Mouse (Mus musculus) right cerebral cortex, postnatal 4 days (tissue): ENCODE measurements around the gene Sdc1.

ENCODE experiments used
- DNase-seq: peaks from one replicate; pipeline ENCODE4 v3.0.0-alpha.2; 2022

Sdc1 gene

GRCm38 (mm10) chr12:8770946-8771843 is at the start of gene Sdc1:
Gene Sdc1, plus strand, starts transcription at chr12:8771323.
- peak; percentile 80 for DNase-seq

GRCm38 (mm10) chr12:8726890-8727289 is 44.2 kb upstream of the Sdc1 start:
- no peak for DNase-seq

GRCm38 (mm10) chr12:8728739-8729138 is 42.4 kb upstream of the Sdc1 start:
- DNase-seq, result no peak

GRCm38 (mm10) chr12:8753654-8754053 is 17.5 kb upstream of the Sdc1 start:
- no peak for DNase-seq

DNA sequence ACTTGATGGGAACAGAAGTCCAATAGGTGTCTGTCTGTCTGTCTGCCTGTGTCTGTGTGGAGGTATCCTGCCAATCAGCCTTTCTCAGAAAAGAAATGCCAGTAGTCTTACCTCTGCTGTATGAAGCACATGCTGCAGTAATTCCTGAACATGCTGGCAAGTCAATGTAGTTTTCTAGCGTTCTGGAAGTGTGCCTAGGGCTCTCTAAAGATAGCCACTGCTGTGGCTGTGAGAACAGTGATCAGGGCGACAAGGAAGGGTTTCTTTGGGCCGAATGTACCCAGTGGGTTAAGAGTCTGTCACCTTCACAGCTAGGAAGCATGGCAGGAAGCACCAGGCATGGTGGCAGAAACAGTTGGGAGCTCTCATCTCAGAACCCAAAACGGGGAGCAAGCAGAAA is 17.0 kb upstream of the Sdc1 start:
- no peak for DNase-seq

GRCm38 (mm10) chr12:8758029-8758428 is 13.1 kb upstream of the Sdc1 start:
- no peak for DNase-seq

DNA sequence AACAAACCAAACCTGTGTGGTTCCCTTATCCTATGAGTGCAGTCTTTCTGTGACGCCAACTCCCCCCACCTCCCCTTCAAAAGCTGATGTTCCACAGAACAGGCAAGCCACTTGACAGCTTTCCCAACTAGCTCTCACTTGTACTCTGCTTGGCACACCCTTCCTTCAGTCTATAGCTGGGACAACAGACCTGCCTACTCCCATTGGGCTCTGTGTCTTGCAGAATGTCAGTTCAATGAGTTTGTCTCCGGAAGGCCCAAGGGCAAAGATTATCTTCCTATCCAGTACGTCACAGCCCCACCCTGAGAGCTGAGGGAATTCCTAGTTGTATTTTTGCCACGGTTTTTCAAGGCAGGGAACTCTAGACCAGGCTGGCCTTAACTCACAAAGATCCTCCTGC is 12.0 kb upstream of the Sdc1 start:
- DNase-seq, result no peak

DNA sequence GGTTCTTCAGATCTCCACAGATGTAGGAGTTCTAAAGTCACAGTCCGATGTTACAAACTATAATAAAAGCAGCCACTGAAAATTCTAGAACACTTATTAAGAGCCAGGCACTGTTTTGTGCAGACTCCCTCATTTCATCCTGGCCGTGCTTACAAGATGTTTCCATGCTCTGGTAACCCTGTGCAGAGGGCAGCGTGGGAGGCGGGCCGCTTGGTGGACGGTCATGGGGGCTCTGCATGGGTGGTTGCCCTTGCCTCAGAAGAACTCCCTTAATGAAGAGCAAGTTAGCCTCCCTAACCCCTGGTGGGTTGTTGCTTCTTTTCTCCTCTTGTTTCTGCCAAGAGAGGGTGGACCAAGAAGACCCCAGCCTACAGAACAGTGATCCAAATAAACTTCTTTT is 11.3 kb upstream of the Sdc1 start:
- no peak for DNase-seq

GRCm38 (mm10) chr12:8760561-8760960 is 10.6 kb upstream of the Sdc1 start:
- no peak for DNase-seq

GRCm38 (mm10) chr12:8761058-8761457 is 10.1 kb upstream of the Sdc1 start:
- no peak for DNase-seq

DNA sequence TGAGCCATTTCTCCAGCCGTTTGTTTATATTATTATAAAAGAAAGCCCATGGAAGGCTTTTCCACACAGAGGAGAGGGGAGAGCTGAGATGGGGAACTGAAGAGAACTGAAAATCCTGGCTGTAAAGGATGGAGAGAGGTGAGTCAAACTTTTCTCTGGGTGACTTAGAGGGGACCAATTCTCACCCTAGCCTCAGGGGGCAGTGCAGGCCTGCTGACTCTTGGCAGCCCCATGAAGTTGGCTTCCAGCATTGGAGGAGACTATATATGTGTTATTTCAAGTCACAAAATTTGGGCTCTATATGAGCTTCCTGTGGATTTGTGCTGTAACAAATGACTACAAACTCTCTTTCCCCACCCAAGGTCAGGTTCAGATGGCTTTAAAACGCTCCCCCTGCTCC is 8.5 kb upstream of the Sdc1 start:
- DNase-seq, result no peak

GRCm38 (mm10) chr12:8764221-8764930 is 6.7 kb upstream of the Sdc1 start:
- DNase-seq, result peak; percentile 10

- DNase-seq, result no peak
Observed at GRCm38 (mm10) chr12:8771844-8772380, 789 bp downstream of the Sdc1 start.

GRCm38 (mm10) chr12:8772451-8773143 is 1.5 kb downstream of the Sdc1 start:
- peak; percentile 58 for DNase-seq

- DNase-seq, result no peak
Observed at GRCm38 (mm10) chr12:8773336-8773735, 2.2 kb downstream of the Sdc1 start.

- no peak for DNase-seq
Observed at GRCm38 (mm10) chr12:8774183-8774582, 3.1 kb downstream of the Sdc1 start.

GRCm38 (mm10) chr12:8776206-8776605 is 5.1 kb downstream of the Sdc1 start:
- no peak for DNase-seq

DNA sequence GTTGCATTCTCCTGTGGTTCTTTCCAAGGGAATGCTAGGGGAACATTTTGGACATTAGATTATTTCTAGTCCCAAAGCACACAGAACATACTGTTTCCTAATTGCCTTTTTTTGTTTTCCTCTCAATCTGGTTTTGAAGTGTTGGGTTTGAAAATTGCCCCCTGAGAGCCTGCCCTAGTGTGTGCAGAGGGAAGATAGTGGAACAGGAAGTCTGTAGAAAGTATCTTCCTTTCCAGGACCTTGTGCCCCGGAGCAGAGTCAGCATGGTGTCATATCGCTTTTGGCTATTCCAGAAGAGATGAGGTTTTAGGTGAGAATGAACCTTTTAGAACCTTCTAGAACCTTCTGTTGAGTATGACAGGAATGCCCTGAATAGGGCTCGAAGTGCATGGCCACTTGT is 5.6 kb downstream of the Sdc1 start:
- DNase-seq, result no peak

GRCm38 (mm10) chr12:8778106-8778505 is 7.0 kb downstream of the Sdc1 start:
- no peak for DNase-seq

- DNase-seq, result no peak
Observed at GRCm38 (mm10) chr12:8779851-8780250, 8.7 kb downstream of the Sdc1 start.

DNA sequence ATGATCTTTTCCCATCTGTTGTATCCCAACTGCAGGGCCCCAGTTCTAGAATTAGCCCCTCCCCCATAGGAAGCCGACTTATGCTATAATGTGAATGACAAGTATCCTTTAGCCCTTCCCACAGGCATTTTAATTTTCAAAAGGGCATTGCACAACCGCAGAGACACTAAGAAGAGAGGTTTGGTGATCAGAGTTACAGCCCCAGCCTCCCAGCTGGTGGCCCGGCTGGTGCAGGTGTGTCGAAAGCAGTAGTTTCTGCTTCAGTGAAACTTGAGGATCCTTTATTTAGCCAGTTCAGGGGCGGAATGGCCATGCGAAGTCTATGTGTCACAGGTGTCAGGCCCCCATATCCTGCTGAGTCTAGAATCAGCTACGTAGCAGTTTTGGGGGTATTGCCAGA is 10.0 kb downstream of the Sdc1 start:
- DNase-seq, result no peak

DNA sequence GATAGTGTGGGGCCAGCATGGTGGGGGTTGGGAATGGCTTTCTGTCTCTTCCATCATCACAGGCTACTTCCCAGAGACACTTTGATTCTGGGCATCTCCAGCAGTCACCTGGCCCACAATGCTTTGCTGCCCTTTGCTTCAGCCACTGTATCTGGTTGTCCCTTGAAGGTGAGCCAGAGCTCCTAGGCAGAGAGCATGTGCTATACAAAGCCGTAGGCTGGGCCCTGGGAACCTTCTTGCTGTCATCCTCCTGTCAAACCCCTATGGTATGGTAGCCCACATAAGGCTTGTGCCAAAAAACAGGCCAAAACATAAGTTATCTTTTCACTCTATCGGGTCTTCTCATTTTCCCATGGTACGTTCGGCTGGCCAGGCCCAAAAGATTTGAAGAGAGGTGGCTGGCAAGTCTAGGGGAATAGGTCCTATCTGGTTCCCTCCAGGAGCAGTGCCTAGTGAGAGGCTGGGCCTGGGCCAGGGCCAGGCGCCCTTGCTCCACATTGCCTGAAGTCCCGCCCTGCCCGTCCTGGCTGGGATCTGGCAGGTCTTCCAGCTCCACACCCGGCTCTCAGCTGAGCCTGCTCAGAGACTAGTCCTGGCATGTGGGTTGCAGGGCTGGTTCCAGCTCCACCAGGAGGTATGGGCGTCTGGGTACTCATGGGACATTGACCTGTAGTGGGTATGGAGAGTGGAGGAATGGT is 10.7 kb downstream of the Sdc1 start:
- DNase-seq, result no peak

DNA sequence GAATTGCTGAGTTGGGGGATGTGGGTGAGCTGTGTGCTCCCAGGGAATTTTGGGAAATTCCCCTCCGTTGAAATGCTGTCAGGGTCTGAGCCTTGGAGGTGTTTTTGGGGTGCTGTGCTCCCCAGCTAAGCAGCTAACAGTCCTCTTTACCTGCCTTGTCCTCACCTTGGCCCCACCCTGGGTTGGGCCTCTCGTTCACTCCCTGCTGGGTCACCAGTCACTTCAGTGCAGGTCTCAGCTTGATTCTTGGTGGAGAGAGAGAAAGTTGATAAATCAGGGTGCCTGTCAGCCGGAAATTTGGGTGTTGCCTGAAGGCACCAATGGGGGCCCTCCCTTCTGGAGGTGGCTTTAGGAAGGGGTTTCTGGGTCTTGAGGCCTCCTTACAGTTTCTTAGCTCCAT is 11.4 kb downstream of the Sdc1 start:
- DNase-seq, result no peak
